Mouse (Mus musculus): ENCODE data around the gene Mpp6.

Mpp6 gene

DNA sequence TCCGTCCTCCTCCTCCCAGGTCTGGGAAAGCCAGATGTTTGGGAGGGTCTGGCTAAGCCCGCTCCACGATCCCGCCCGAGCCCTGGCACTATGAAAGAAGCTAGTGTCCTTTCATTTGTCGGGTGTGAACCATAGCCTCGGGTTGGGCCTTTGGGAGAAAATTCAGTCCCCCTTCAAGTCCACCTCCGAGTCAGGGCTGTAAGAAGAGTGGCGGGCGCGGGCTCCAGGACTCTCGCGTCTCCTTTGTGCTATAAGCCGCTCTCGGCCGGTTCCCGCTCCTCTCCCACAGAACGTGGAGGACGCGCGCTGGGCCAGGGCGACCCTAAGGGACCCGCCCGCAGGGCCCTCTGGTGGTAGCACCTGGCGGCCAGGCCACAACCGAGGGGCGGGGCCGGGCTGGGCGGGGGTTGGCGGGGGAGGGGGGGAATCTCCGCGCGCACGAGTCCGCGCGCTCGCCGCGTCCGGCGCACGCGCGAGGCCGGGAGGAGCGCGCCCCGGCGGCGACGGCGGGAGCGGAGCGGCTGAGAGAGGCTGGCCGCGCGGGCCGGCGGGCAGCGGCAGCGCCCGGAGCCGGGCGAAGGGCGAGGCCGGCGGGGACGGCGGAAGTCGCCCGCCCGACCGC lies at the start of gene Mpp6:
Gene Mpp6, plus strand, starts transcription at position 485 of the 622 bp plus-strand sequence.
- DNase-seq, result peak; percentile 82

- DNase-seq, result no peak
Measured at GRCm38 (mm10) chr6:50066172-50066571, 43.9 kb upstream of the Mpp6 start.

DNA sequence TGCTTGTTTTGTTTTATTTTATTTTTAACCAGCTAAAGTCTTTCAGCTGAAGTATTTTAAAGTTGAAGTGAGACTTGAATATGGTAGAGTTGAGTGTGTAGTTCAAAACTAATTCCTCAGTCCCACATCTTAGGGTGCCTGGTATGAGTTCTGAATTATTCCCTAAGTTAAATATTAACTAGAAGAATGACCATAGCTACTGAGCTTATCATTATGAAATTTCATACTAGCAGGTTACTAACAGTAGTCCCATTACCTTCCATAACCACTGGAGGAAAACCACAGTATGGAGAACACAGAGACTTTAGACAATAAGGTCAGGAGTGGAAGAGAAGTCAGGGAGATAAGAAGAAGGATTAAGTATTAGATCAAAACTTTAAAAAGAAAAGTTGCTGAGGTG lies 41.6 kb upstream of the Mpp6 start:
- DNase-seq, result no peak

DNA sequence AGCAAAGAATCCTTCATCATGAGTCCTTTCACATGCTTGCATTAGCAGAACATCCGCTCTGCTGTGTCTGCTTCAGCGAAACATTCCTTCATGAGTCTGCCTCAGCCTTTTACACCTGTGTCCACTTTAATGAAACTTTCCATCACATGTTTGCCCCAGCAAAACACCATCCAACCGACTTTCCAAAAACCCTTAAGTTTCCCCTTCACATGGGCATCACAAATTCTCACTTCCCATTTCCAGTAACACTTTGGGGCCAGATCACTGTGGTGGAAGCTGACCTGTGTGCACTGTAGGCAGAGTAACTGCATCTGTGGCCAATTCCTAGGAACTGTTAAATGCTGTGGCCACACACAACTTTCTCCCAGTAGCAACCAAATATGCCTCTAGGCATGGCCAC lies 34.8 kb upstream of the Mpp6 start:
- DNase-seq, result no peak

DNA sequence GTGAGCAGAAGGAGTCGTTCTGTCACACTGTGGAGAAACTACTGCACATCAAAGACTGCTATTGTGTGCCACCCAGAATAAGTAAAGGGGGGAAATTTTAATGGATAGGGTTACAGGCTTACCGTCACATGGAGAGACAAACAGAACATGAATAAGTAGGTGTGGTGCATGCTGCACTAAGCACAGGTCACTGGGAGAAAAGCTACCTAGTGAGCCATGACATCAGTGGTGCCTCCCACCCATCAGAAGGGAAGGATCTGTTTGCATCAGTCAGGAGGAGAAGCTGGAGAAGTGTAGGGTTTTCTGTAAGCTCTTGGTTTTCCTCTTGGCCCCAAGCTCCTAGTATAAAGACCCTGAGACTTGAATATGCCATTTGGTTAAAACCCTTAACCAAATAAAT lies 33.6 kb upstream of the Mpp6 start:
- no peak for DNase-seq

GRCm38 (mm10) chr6:50080431-50080830 lies 29.6 kb upstream of the Mpp6 start:
- peak; percentile 35 for DNase-seq

DNA sequence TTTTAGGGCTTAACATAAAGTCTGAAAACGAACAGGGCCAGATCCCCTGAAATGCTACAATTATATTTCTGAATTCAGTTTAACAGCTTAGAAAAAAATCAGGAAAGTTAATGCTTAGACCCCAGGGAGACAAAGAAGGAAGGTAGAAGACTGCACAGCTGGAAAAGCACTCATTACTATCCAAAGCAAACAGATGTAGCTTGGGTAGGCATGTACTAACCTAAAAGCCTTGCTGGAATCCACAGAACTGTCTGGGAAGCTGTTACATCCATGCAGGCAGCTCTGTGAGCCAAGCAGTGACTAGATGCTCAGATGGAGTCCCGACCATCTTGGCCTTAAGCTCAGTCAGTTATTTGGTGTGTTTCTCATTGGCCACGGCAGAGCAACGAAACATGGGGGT lies 24.8 kb upstream of the Mpp6 start:
- DNase-seq, result no peak

GRCm38 (mm10) chr6:50089333-50089732 lies 20.7 kb upstream of the Mpp6 start:
- no peak for DNase-seq

DNA sequence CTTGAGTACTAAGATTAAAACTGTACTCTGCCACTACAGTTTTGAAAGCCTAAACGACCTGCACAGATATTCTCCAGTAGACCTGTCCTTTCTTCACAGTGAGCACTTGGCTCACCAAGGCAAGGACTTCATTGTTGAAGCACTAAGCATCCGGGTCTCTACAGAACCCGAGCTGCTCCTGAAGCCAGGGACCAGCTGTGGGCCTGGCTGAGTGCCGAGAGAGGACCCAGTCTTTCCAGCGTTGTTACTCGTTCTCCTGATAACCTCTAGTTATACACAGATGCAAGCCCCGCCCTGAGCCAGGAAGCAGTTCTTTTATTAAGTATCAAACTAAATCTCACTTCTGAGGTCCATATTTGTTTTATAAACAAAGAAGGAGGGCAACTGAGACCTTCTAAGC lies 19.8 kb upstream of the Mpp6 start:
- peak; percentile 36 for DNase-seq

DNA sequence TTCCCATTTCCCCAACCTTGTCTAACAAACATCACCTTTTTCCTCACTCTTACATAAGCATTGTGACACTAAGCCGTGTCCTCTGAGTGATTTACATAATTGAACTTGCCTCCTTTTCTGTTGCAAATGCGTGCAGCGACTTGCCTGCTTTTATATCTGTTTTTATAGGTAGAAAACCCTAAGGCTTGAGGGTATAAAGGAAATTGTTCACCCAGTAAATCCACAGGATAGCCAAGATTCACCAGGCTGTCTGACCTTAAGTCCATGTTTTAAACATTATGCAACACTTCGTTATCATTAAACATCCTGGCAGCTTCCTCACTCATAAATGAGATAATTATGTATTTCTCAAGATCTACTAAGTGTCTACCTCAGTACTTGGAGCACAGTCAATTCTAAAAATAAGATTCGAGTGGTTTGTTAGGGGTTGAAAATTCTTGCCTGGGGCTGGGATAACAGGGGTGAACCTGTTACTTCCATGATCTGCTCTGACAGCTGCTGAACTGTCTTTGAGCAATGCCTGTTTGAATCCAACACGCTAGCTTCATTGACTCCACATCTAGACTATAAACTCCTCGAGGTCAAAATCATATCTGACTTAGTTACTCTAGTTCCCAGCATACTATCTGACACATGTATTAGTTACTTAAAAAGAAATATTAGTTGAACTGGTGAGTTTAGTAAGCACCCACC lies 18.4 kb upstream of the Mpp6 start:
- no peak for DNase-seq

DNA sequence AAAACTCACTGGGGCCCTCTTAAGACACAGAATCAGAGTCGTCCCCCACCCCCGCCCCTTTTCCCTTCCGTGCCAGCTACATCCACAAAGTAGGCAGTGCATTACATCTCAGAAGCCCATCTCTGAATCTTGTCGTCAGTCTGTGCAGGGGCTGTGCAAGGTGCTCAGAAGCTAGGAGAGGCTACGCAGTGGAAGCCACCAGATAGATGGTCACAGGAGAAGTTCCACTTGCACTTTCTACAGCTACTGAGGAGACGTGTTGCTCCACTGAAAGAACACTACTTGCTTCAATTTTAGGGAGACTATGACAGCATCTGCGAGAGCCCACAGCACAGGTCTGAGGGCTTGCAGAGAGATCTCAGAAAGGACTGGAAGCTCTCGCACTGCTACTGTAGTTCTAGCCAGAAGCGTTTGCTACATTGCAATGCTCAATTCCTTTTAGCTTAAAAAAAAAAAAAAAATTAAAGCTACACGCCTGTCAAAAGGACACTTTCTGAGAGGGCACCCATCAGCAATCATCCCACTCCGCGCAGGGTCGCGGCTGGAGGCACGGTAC lies 762 bp upstream of the Mpp6 start:
- DNase-seq, result no peak

DNA sequence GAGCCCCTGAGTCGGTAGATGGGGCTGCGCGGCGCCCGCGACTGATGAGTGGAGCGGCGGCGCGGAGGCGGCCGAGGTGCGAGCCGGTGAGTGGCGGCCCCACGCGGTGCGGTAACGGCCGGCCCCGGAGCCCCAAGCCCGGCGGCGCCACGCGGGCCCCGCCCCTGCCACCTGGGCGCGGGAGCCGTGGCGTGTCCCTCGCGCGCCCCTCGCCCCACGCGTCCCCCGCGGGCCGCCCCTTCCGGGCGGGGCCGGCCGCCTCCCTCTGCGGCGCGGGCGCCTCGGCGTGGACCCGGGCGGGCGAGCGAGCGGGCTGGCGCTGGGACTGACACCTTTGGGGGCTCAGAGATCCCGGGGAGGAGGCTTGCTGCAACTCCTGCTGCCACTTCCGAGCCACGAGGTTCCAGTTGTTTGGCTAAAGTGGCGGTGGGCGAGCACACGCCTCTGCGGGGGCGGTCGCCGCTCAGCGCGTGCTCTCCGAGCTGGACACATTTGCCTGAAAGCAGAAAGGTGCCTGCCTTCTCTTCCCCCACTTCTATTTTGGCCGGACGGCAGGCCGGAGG lies 419 bp downstream of the Mpp6 start:
- DNase-seq, result peak; percentile 27

- no peak for DNase-seq
Measured at GRCm38 (mm10) chr6:50111111-50111655, 1.1 kb downstream of the Mpp6 start.

GRCm38 (mm10) chr6:50112775-50113174 lies 2.7 kb downstream of the Mpp6 start:
- peak; percentile 96 for DNase-seq

- no peak for DNase-seq
Measured at GRCm38 (mm10) chr6:50114280-50114679, 4.2 kb downstream of the Mpp6 start.

DNA sequence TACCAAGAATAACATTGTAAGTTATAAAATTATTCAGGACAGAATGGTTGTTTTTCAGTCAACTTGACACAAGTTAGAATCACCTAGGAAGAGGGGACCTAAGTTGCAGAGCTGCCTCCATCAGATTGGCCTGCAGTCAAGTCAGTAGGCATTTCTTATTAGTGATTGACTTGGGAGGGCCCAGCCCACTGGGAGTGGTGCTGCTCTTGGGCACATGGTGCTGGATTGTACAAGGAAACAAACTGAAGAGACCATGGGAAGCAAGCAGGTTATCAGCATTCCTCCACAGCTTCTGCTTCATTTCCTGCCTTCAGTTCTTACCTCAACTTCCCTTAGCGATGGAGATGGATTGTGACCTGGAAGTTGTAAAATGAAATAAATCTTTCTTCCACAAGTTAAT lies 10.9 kb downstream of the Mpp6 start:
- DNase-seq, result no peak

GRCm38 (mm10) chr6:50122835-50123234 lies 12.8 kb downstream of the Mpp6 start:
- DNase-seq, result no peak

- no peak for DNase-seq
Measured at GRCm38 (mm10) chr6:50124197-50124596, 14.2 kb downstream of the Mpp6 start.

GRCm38 (mm10) chr6:50126331-50126730 lies 16.3 kb downstream of the Mpp6 start:
- no peak for DNase-seq

DNA sequence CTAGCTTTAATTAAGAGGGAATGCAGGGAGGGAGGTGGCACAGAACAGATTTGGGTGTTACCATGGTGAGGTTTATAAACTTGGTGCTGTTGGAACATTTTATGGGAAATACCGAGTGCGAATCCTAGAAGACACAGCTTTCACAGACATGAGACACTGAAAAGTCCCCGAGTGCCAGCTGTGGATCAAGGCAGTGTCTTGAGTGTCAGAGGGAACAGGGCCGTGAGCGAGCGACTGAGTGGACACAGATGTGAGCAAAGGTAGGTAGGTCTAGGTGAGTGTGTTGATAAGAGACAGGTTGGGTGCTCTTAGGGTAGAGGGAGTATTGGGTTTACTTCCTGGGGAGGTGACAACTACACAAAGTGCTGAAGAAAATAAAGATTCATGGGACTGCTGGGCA lies 17.5 kb downstream of the Mpp6 start:
- no peak for DNase-seq

DNA sequence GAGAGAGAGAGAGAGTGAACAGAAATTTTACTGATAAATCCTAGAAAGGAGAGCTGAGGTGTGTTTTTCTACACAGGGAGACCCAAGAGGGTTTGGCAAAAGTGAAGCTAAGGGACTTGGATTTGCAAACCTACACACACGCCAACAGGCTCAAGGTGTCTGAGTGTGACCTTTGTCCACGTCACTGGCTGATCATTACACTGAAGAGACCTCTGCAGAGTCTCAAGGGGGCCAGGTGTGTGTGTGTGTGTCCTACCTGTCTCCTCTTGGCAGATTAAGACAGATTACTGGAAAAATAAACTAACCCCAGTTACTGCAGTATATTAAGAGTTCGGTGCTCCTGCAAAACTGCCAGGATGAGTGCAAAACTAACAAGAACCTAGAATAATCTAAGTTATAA lies 27.6 kb downstream of the Mpp6 start:
- DNase-seq, result no peak

DNA sequence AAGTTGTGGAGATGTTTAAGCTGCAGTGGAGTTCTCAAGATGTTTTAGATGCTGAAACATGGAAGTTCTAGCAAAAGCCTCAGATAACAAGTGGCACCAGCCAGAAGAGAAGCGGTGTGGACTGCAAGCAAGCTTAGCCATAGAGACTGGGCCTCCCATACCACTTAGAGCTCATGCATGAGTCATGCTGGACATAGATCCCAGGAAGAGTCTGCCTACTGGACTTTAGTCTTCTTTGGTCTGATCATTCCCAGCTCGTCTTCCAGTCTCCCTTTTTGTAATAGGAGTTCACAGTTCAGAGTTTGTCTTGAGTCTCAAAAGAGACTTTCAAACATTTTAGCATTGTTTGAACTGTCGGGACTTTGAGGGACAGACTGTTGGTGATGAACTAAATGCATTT lies 29.5 kb downstream of the Mpp6 start:
- DNase-seq, result no peak

DNA sequence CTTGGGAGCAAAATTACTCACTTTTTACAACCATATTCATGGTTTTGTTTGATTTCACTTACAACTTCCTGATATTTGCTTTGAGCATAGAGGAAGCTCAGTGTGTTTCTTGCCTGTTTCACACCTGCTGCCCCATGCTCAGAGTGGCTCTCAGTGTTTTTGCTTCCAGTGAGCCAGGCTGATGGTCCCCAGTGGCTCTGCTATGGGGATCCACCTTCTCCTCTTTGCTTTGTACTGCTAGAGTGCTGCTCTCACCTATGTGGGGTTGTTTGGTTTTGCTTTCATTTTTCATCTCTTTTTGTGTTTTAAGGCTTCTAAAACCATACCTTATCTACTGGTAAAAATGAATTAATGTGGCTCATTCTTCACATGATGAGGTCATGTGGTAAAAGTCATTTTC lies 36.1 kb downstream of the Mpp6 start:
- no peak for DNase-seq

DNA sequence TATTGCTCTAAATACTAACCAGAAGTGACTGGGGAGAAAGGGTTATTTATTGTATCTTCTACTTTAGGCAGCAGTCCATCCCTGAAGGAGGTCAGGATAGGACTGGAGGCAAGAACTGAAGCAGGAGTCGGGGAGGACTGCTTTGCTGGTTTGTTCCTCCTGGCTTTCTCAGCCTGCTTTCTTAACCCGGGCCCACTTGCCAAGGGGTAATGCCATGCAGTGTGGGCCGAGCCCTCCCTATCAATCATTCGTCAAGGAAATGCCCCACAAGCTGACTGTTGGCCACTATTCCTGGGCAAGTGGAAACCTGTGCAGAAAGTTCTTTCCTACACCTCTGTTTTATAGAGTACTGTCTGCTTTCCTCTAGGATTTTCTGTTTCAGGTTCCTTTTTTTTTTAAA lies 39.3 kb downstream of the Mpp6 start:
- DNase-seq, result no peak
